Mouse (Mus musculus) forebrain, embryonic 12.5 days (tissue): Measurements from ENCODE around the gene Lrrc30. TPM values are rescaled to one million over a fixed set of nuclear protein-coding genes. Genes with fewer than 3 reads are reported as not detected.

Experiments used
- ATAC-seq: fragments of 200-750 bp; cut with Nextera tagmentation; 2 replicates; pipeline ENCODE4 v1.8.0; 2017; ENCODE audit warnings: moderate TSS enrichment; ENCODE audit not compliant: low FRiP score
- H3K27ac ChIP-seq: fragments of 300-500 bp; sonication (generic); 2 replicates; pipeline ENCODE4 v1.5.1; 2016; ENCODE audit warnings: mild to moderate bottlenecking
- H3K27me3 ChIP-seq: fragments of 300-500 bp; sonication (generic); 2 replicates; pipeline ENCODE4 v1.6.1; 2016; ENCODE audit warnings: mild to moderate bottlenecking
- H3K36me3 ChIP-seq: fragments of 300-500 bp; sonication (generic); replicated peaks from 2 replicates; pipeline ENCODE4 v1.6.1; 2016; ENCODE audit warnings: mild to moderate bottlenecking
- H3K4me1 ChIP-seq: fragments of 300-500 bp; sonication (generic); 2 replicates; pipeline ENCODE4 v1.6.1; 2016
- H3K4me2 ChIP-seq: fragments of 300-500 bp; sonication (generic); 2 replicates; pipeline ENCODE4 v1.6.1; 2016; ENCODE audit warnings: mild to moderate bottlenecking, moderate library complexity
- H3K4me3 ChIP-seq: fragments of 300-500 bp; sonication (generic); replicated peaks from 2 replicates; pipeline ENCODE4 v1.5.1; 2016; ENCODE audit warnings: mild to moderate bottlenecking
- H3K9ac ChIP-seq: fragments of 300-500 bp; sonication (generic); 2 replicates; pipeline ENCODE4 v1.6.1; 2016; ENCODE audit warnings: mild to moderate bottlenecking
- H3K9me3 ChIP-seq: fragments of 300-500 bp; sonication (generic); 2 replicates; pipeline ENCODE4 v1.6.1; 2016
- WGBS: fragments of 180-500 bp; shearing (Covaris S2); methylation state at CpG from one replicate; pipeline ENCODE4 v1.1.7; 2016; 5-methylcytosine and 5-hydroxymethylcytosine counted together
- polyA plus RNA-seq: library from polyadenylated mRNA; unstranded; fragments of >200 nt; fragmentation: Nextera tagmentation; extraction: Ambion mirVana; gene quantifications from 2 replicates; pipeline ENCODE4 v1.2.1, GENCODE M21; 2016

The Lrrc30 gene
- polyA plus RNA-seq, 1 experiment from 2014 or later = not detected

- no peaks in the 10 kb centered on the region for H3K36me3 ChIP-seq
- 0 out of 2 replicates have a peak, but pooled peaks cover 4% of the 10 kb centered on the region for H3K4me1 ChIP-seq
- no peaks in the 10 kb centered on the region for H3K9me3 ChIP-seq
- no peaks in the 10 kb centered on the region for H3K27me3 ChIP-seq
- WGBS = 87% methylated on average over 5 of the region's 5 CpGs
- H3K4me2 ChIP-seq = no peak overlapping the region
- no peak overlapping the region for H3K4me3 ChIP-seq
- H3K27ac ChIP-seq = no peak overlapping the region
- no peak for ATAC-seq
- no peak overlapping the region for H3K9ac ChIP-seq
These were observed 50.7 kb downstream of the Lrrc30 start for GRCm38 (mm10) chr17:67581839-67582238.

Other genes starting within 250 kb of the Lrrc30 start
- gene Lama1, start 64.5 kb upstream of the Lrrc30 start, polyA plus RNA-seq = 14.5 and 16.4 TPM in 2 replicates